Mouse (Mus musculus) thymus, postnatal 36 days (tissue): Measurements from ENCODE around the gene Aldh1l1.
A peak's percentile ranks its signal among the peaks of the same experiment; 100 is the strongest.

Experiments used
- DNase-seq, 2 experiments: peaks; one replicate each; pipeline ENCODE4 v3.0.0; 2022; ENCODE audit warnings: mixed read lengths in 2 of 2

Gene Aldh1l1

GRCm38 (mm10) chr6:90486176-90486921 is at the start of gene Aldh1l1:
Gene Aldh1l1, plus strand, starts transcription at chr6:90486427.
- DNase-seq: no peak

GRCm38 (mm10) chr6:90437041-90437440 is 49.2 kb upstream of the Aldh1l1 start:
- no peak for DNase-seq

GRCm38 (mm10) chr6:90446883-90447282 is 39.3 kb upstream of the Aldh1l1 start:
- DNase-seq: no peak

GRCm38 (mm10) chr6:90450179-90450578 is 36.0 kb upstream of the Aldh1l1 start:
- DNase-seq: peak in 1 of 2 experiments; percentile 23

GRCm38 (mm10) chr6:90450697-90451096 is 35.5 kb upstream of the Aldh1l1 start:
- no peak for DNase-seq

- no peak for DNase-seq
Observed at GRCm38 (mm10) chr6:90451512-90451911, 34.7 kb upstream of the Aldh1l1 start.

GRCm38 (mm10) chr6:90452603-90453002 is 33.6 kb upstream of the Aldh1l1 start:
- DNase-seq: no peak

- DNase-seq: no peak
Observed at GRCm38 (mm10) chr6:90453751-90454150, 32.5 kb upstream of the Aldh1l1 start.

- DNase-seq: no peak
Observed at GRCm38 (mm10) chr6:90457421-90457820, 28.8 kb upstream of the Aldh1l1 start.

- no peak for DNase-seq
Observed at GRCm38 (mm10) chr6:90461181-90461580, 25.0 kb upstream of the Aldh1l1 start.

- DNase-seq: no peak
Observed at GRCm38 (mm10) chr6:90461771-90462170, 24.5 kb upstream of the Aldh1l1 start.

- no peak for DNase-seq
Observed at GRCm38 (mm10) chr6:90462181-90462706, 24.0 kb upstream of the Aldh1l1 start, which contains the start of gene Klf15. Gene Klf15, plus strand, starts transcription at chr6:90462576.

GRCm38 (mm10) chr6:90462841-90463227 is 23.4 kb upstream of the Aldh1l1 start:
- DNase-seq: no peak

- peak in 1 of 2 experiments; percentile 14 for DNase-seq
Observed at GRCm38 (mm10) chr6:90463228-90463862, 22.9 kb upstream of the Aldh1l1 start.

- no peak for DNase-seq
Observed at GRCm38 (mm10) chr6:90463890-90464421, 22.3 kb upstream of the Aldh1l1 start.

GRCm38 (mm10) chr6:90465028-90465640 is 21.1 kb upstream of the Aldh1l1 start:
- no peak for DNase-seq

- no peak for DNase-seq
Observed at GRCm38 (mm10) chr6:90466079-90466478, 20.1 kb upstream of the Aldh1l1 start.

- no peak for DNase-seq
Observed at GRCm38 (mm10) chr6:90466847-90467410, 19.3 kb upstream of the Aldh1l1 start.

GRCm38 (mm10) chr6:90468216-90468615 is 18.0 kb upstream of the Aldh1l1 start:
- no peak for DNase-seq

GRCm38 (mm10) chr6:90469041-90469440 is 17.2 kb upstream of the Aldh1l1 start:
- no peak for DNase-seq

GRCm38 (mm10) chr6:90470255-90470654 is 16.0 kb upstream of the Aldh1l1 start:
- DNase-seq: no peak

- DNase-seq: no peak
Observed at GRCm38 (mm10) chr6:90470947-90471541, 15.2 kb upstream of the Aldh1l1 start.

- DNase-seq: no peak
Observed at GRCm38 (mm10) chr6:90472079-90472478, 14.1 kb upstream of the Aldh1l1 start.
